Mouse (Mus musculus) heart, embryonic 11.5 days (tissue): ENCODE measurements around the gene Tor1a. TPM values are rescaled to one million over a fixed set of nuclear protein-coding genes. Genes with fewer than 3 reads are reported as not detected.

ENCODE experiments used
- ATAC-seq: fragments of 200-750 bp; cut with Nextera tagmentation; replicated peaks from 2 replicates; pipeline ENCODE4 v1.8.0; 2017; ENCODE audit warnings: moderate library complexity; ENCODE audit not compliant: insufficient number of reproducible peaks, low FRiP score, low TSS enrichment
- H3K27ac ChIP-seq: fragments of 300-500 bp; sonication (generic); 2 replicates; pipeline ENCODE4 v1.5.1; 2014; ENCODE audit warnings: mild to moderate bottlenecking, low read depth, low read length
- H3K27me3 ChIP-seq: fragments of 300-500 bp; sonication (generic); 2 replicates; pipeline ENCODE4 v1.6.1; 2014; ENCODE audit warnings: mild to moderate bottlenecking, low read length, mixed read lengths; ENCODE audit not compliant: control insufficient read depth, insufficient read depth
- H3K36me3 ChIP-seq: fragments of 300-500 bp; sonication (generic); 2 replicates; pipeline ENCODE4 v1.6.1; 2014; ENCODE audit warnings: mild to moderate bottlenecking, low read length, moderate library complexity, mixed read lengths; ENCODE audit not compliant: control insufficient read depth, insufficient read depth
- H3K4me1 ChIP-seq: fragments of 300-500 bp; sonication (generic); 2 replicates; pipeline ENCODE4 v1.6.1; 2014; ENCODE audit warnings: low read length; ENCODE audit not compliant: control insufficient read depth, insufficient read depth
- H3K4me2 ChIP-seq: fragments of 300-500 bp; sonication (generic); 2 replicates; pipeline ENCODE4 v1.6.1; 2014; ENCODE audit warnings: mild to moderate bottlenecking, moderate library complexity
- H3K4me3 ChIP-seq: fragments of 300-500 bp; sonication (generic); 2 replicates; pipeline ENCODE4 v1.5.1; 2014; ENCODE audit warnings: low read depth, low read length
- H3K9ac ChIP-seq: fragments of 300-500 bp; sonication (generic); 2 replicates; pipeline ENCODE4 v1.6.1; 2014; ENCODE audit warnings: mild to moderate bottlenecking, low read depth, low read length, moderate library complexity
- H3K9me3 ChIP-seq: fragments of 300-500 bp; sonication (generic); replicated peaks from 2 replicates; pipeline ENCODE4 v1.6.1; 2016; ENCODE audit warnings: low read length; ENCODE audit not compliant: control insufficient read depth
- WGBS: fragments of 180-500 bp; shearing (Covaris S2); extraction: QIAGEN DNeasy Blood & Tissue Kit; methylation state at CpG from one replicate; pipeline ENCODE4 v1.1.7; 2014; ENCODE audit not compliant: insufficient replicate concordance; 5-methylcytosine and 5-hydroxymethylcytosine counted together
- polyA plus RNA-seq: library from polyadenylated mRNA; unstranded; fragments of >200 nt; fragmentation: Nextera tagmentation; extraction: Ambion mirVana; gene quantifications from 2 replicates; pipeline ENCODE4 v1.2.1, GENCODE M21; 2014

The Tor1a gene
- 54.9 and 57.6 TPM in 2 replicates for polyA plus RNA-seq

- Histone ChIP-seq H3K36me3 (peaks cover 7% of the 10 kb centered on the region; the same call in 1 of the 2 replicates), H3K9me3 (no peaks in the 10 kb centered on the region)
These were observed at the start of gene Tor1a for GRCm38 (mm10) chr2:30967352-30968327. TSS of gene Tor1a (minus strand) at chr2:30967933.

DNA sequence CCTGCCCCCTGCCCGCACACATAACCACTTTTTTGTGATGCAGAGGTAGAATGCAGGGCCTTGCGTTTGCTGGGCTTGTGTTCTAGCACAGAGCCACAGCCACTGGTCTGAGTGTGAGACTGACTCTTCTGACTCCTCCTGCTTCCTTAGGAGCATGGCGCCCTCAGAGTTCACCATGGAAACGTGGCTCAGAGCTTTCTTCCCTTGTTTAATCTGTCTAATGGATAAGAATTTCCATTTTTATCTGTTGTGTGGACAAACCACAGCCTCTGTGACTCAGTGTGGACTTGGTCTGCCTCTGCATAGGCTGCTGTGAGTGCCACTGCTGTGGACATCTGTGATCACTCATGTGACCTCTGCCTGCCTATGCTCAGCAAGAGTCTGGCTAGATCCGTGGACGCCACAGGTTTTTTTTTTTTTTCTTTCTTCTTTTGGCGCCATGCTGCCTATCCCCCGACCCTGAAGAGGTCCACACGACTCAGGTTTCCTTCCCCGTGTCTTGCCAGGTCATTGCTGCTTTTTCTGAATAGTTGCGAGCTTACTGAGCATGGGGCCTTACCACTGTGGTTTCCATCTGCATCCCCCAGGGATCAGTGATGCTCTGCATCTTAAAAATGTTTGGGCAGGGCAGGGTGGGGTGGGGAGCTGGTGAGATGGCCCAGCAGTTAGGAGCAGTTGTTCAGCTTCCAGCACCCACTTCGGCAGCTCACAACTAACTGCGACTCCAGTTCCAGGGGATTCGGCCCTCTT lies 45.8 kb upstream of the Tor1a start:
- Histone ChIP-seq H3K9me3 (no peaks in the 10 kb centered on the region), H3K9ac (no peak overlapping the region), H3K4me2 (no peak overlapping the region), H3K27ac (no peak overlapping the region), H3K4me3 (no peak overlapping the region), H3K27me3 (no peaks in the 10 kb centered on the region), H3K36me3 (peaks cover 14% of the 10 kb centered on the region), H3K4me1 (no peaks in the 10 kb centered on the region)
- no peak for ATAC-seq
- WGBS = 69% methylated on average over 14 of the region's 14 CpGs

More at GRCm38 (mm10) chr2:30967352-30968327, at the start of gene Tor1a:
- Histone ChIP-seq H3K27ac (peak within 1 kb of the TSS; percentile 59; the same call in 1 of the 2 replicates), H3K4me3 (peak within 1 kb of the TSS; percentile 98), H3K4me1 (peaks cover 10% of the 10 kb centered on the region), H3K9ac (peak within 1 kb of the TSS; percentile 90), H3K27me3 (no peaks in the 10 kb centered on the region), H3K4me2 (peak within 1 kb of the TSS; percentile 68)
- 2% methylated on average over 59 of the region's 59 CpGs for WGBS
- ATAC-seq = peak; percentile 86

GRCm38 (mm10) chr2:31007208-31007607 lies 39.5 kb upstream of the Tor1a start:
- peak overlapping the region; percentile 78 for H3K27ac ChIP-seq
- no peaks in the 10 kb centered on the region for H3K9me3 ChIP-seq
- WGBS = 77% methylated on average over 5 of the region's 5 CpGs
- no peaks in the 10 kb centered on the region for H3K27me3 ChIP-seq
- H3K4me3 ChIP-seq = no peak overlapping the region
- H3K4me2 ChIP-seq = no peak overlapping the region; the same call in 1 of the 2 replicates
- peaks cover 26% of the 10 kb centered on the region for H3K4me1 ChIP-seq
- peak overlapping the region; percentile 57 for H3K9ac ChIP-seq
- peaks cover 11% of the 10 kb centered on the region; the same call in 1 of the 2 replicates for H3K36me3 ChIP-seq
- no peak for ATAC-seq

DNA sequence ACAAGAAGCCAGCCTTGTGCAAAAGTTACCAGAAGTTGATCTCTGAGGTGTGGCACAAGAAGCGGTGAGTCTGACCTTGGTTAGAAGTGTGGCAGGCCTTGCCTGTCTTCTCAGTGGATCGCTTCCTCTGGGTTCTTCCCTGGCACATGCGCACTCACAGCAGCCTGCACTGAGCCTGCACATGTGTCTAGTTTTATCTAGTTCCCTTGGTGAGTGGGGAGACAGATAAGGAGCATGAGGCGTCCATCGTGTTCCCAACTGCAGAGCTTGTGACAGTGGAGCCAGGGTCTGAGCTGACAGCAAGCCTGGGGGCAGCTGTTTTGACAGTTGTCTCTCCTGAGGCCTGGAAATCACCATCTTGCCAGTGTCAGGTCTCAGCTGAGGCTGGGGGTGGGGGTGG lies 38.7 kb upstream of the Tor1a start:
- peak overlapping the region; percentile 78 for H3K27ac ChIP-seq
- peak overlapping the region; percentile 43 for H3K4me2 ChIP-seq
- WGBS = 22% methylated on average over 5 of the region's 5 CpGs
- H3K27me3 ChIP-seq = no peaks in the 10 kb centered on the region
- no peak overlapping the region for H3K4me3 ChIP-seq
- H3K36me3 ChIP-seq = peaks cover 11% of the 10 kb centered on the region; the same call in 1 of the 2 replicates
- peaks cover 26% of the 10 kb centered on the region for H3K4me1 ChIP-seq
- no peaks in the 10 kb centered on the region for H3K9me3 ChIP-seq
- H3K9ac ChIP-seq = peak overlapping the region; percentile 57
- ATAC-seq = peak; percentile 68

- Histone ChIP-seq H3K27me3 (no peaks in the 10 kb centered on the region), H3K9ac (peak overlapping the region; percentile 47; the same call in 1 of the 2 replicates), H3K4me1 (peaks cover 26% of the 10 kb centered on the region), H3K4me2 (peak overlapping the region; percentile 43), H3K9me3 (no peaks in the 10 kb centered on the region), H3K4me3 (0 out of 2 replicates have a peak overlapping the region, but pooled peaks have one; percentile 2), H3K27ac (peak overlapping the region; percentile 78), H3K36me3 (0 out of 2 replicates have a peak, but pooled peaks cover 3% of the 10 kb centered on the region)
- 59% methylated on average over 2 of the region's 2 CpGs for WGBS
- no peak for ATAC-seq
These were observed 37.7 kb upstream of the Tor1a start for GRCm38 (mm10) chr2:31005453-31005852.

DNA sequence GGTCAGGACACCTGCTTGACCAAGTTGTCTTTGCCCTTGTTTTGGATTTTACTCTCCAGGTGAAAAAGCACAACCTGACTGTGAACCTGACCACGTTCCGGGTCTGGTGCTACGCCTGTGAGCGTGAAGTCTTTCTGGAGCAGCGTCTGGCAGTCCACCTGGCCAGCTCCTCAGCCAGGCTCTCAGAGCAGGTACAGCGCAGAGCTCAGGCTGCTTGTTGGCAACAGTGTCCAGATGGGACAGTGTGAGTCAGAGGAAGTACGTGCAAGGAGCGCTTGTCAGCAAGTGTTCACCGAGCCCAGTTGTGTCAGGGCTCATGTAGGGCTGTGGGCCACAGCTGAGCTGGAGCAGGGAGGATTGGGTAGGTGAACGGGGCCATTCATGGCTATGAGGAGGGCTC lies 35.1 kb upstream of the Tor1a start:
- WGBS = 88% methylated on average over 10 of the region's 10 CpGs
- ATAC-seq = no peak
- H3K4me1 ChIP-seq = peaks cover 26% of the 10 kb centered on the region
- H3K27ac ChIP-seq = no peak overlapping the region
- H3K36me3 ChIP-seq = 0 out of 2 replicates have a peak, but pooled peaks cover 3% of the 10 kb centered on the region
- no peaks in the 10 kb centered on the region for H3K9me3 ChIP-seq
- no peak overlapping the region for H3K9ac ChIP-seq
- no peak overlapping the region for H3K4me3 ChIP-seq
- H3K4me2 ChIP-seq = no peak overlapping the region
- H3K27me3 ChIP-seq = no peaks in the 10 kb centered on the region

DNA sequence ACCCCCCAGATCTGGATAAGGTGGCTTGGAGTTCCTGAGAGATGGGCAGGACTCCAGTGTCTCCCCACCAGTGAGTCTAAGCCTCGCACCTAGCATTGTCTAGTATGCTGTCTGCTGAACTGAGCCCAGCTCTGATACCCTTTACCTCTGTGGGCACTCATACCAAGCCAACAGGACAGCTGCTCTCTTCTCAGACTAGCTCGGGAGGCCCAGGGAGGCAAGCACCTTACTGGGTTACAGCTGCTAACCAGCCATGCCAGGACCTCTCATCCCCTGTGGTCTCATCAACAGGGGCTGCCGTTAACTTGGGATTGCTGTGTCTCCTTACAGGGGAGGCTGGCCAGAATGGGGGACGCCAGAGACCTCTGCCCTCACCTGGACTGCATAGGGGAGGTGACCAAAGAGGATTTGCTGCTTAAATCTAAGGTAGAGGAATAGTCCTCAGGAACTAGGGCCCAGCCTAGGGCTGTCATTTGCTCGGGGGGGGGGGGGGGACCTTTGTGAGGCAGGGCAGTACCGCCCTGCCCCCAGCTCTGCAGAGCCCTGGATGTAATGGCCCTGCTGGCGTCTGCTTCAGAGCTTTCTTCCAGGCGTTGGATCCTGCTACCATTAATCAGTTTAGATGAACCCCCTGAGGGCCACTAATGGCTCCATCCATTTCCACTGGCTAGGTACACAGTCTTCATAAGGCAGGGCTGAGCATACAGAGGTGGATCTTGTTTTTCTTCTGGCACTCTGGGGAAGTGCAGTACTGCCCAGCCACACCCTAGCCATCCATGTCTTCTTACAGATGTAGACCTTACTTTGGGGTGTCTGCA lies 30.9 kb upstream of the Tor1a start:
- Histone ChIP-seq H3K9ac (no peak overlapping the region), H3K4me3 (no peak overlapping the region), H3K4me2 (no peak overlapping the region), H3K9me3 (no peaks in the 10 kb centered on the region), H3K36me3 (no peaks in the 10 kb centered on the region), H3K27me3 (no peaks in the 10 kb centered on the region), H3K4me1 (peaks cover 16% of the 10 kb centered on the region), H3K27ac (no peak overlapping the region)
- 66% methylated on average over 8 of the region's 8 CpGs for WGBS
- ATAC-seq = no peak
